Mouse (Mus musculus) liver, embryonic 16.5 days (tissue): ENCODE measurements around the gene Fars2. TPM values are rescaled to one million over a fixed set of nuclear protein-coding genes. Genes with fewer than 3 reads are reported as not detected.

ENCODE experiments used
- ATAC-seq: fragments of 200-750 bp; cut with Nextera tagmentation; 2 replicates; pipeline ENCODE4 v1.8.0; 2017; ENCODE audit warnings: low read depth, mild to moderate bottlenecking, moderate number of reproducible peaks, moderate library complexity
- H3K27ac ChIP-seq: fragments of 300-500 bp; sonication (generic); 2 replicates; pipeline ENCODE4 v1.5.1; 2014; ENCODE audit warnings: mild to moderate bottlenecking, low read length
- H3K27me3 ChIP-seq: fragments of 300-500 bp; sonication (generic); 2 replicates; pipeline ENCODE4 v1.6.1; 2014; ENCODE audit warnings: low read depth, low read length, mixed read lengths; ENCODE audit not compliant: control insufficient read depth, insufficient read depth
- H3K36me3 ChIP-seq: fragments of 300-500 bp; sonication (generic); 2 replicates; pipeline ENCODE4 v1.6.1; 2014; ENCODE audit warnings: mild to moderate bottlenecking; ENCODE audit not compliant: control insufficient read depth, insufficient read depth
- H3K4me1 ChIP-seq: fragments of 300-500 bp; sonication (generic); 2 replicates; pipeline ENCODE4 v1.6.1; 2014; ENCODE audit warnings: low read depth, low read length, mixed read lengths; ENCODE audit not compliant: control insufficient read depth
- H3K4me2 ChIP-seq: fragments of 300-500 bp; sonication (generic); 2 replicates; pipeline ENCODE4 v1.6.1; 2014; ENCODE audit warnings: low read depth, low read length, mixed read lengths
- H3K4me3 ChIP-seq: fragments of 300-500 bp; sonication (generic); 2 replicates; pipeline ENCODE4 v1.5.1; 2014; ENCODE audit warnings: low read depth, mild to moderate bottlenecking, low read length
- H3K9ac ChIP-seq: fragments of 300-500 bp; sonication (generic); 2 replicates; pipeline ENCODE4 v1.6.1; 2014; ENCODE audit warnings: low read depth, low read length
- H3K9me3 ChIP-seq: fragments of 300-500 bp; sonication (generic); replicated peaks from 2 replicates; pipeline ENCODE4 v1.6.1; 2016; ENCODE audit warnings: low read length; ENCODE audit not compliant: control insufficient read depth
- WGBS: fragments of 180-500 bp; shearing (Covaris S2); extraction: QIAGEN DNeasy Blood & Tissue Kit; methylation state at CpG from one replicate; pipeline ENCODE4 v1.1.7; 2014; ENCODE audit not compliant: insufficient replicate concordance; 5-methylcytosine and 5-hydroxymethylcytosine counted together
- polyA plus RNA-seq: library from polyadenylated mRNA; unstranded; fragments of >200 nt; fragmentation: Nextera tagmentation; extraction: Ambion mirVana; gene quantifications from 2 replicates; pipeline ENCODE4 v1.2.1, GENCODE M21; 2015

Gene Fars2
- polyA plus RNA-seq, 1 experiment from 2014 or later, result 26.0 TPM

- Histone ChIP-seq H3K9me3 (no peaks in the 10 kb centered on the region), H3K4me3 (no peak overlapping the region), H3K27ac (no peak overlapping the region), H3K4me1 (no peaks in the 10 kb centered on the region; the same call in 1 of the 2 replicates), H3K36me3 (no peaks in the 10 kb centered on the region), H3K9ac (no peak overlapping the region), H3K27me3 (no peaks in the 10 kb centered on the region), H3K4me2 (no peak overlapping the region)
- no peak for ATAC-seq
- WGBS, result 84% methylated on average over 5 of the region's 5 CpGs
Observed at GRCm38 (mm10) chr13:36131401-36131800, 14.2 kb downstream of the Fars2 start.

GRCm38 (mm10) chr13:36131992-36132649 is 14.9 kb downstream of the Fars2 start:
- no peak overlapping the region for H3K27ac ChIP-seq
- H3K36me3 ChIP-seq, result no peaks in the 10 kb centered on the region
- 57% methylated on average over 4 of the region's 5 CpGs for WGBS
- H3K4me1 ChIP-seq, result no peaks in the 10 kb centered on the region; the same call in 1 of the 2 replicates
- no peak overlapping the region for H3K4me2 ChIP-seq
- H3K4me3 ChIP-seq, result no peak overlapping the region
- no peaks in the 10 kb centered on the region for H3K27me3 ChIP-seq
- H3K9me3 ChIP-seq, result no peaks in the 10 kb centered on the region
- ATAC-seq, result no peak
- no peak overlapping the region for H3K9ac ChIP-seq

GRCm38 (mm10) chr13:36139703-36140102 is 22.5 kb downstream of the Fars2 start:
- Histone ChIP-seq H3K27me3 (no peaks in the 10 kb centered on the region), H3K4me3 (no peak overlapping the region), H3K9me3 (no peaks in the 10 kb centered on the region), H3K4me2 (no peak overlapping the region), H3K27ac (no peak overlapping the region), H3K4me1 (no peaks in the 10 kb centered on the region), H3K9ac (no peak overlapping the region), H3K36me3 (no peaks in the 10 kb centered on the region)
- no peak for ATAC-seq
- 80% methylated on average over 5 of the region's 5 CpGs for WGBS

GRCm38 (mm10) chr13:36140247-36141016 is 23.2 kb downstream of the Fars2 start:
- Histone ChIP-seq H3K36me3 (no peaks in the 10 kb centered on the region), H3K27ac (no peak overlapping the region), H3K9ac (no peak overlapping the region), H3K4me1 (no peaks in the 10 kb centered on the region), H3K4me2 (no peak overlapping the region), H3K9me3 (no peaks in the 10 kb centered on the region), H3K27me3 (no peaks in the 10 kb centered on the region), H3K4me3 (no peak overlapping the region)
- ATAC-seq, result no peak
- WGBS, result 75% methylated on average over 5 of the region's 5 CpGs

GRCm38 (mm10) chr13:36145601-36146000 is 28.4 kb downstream of the Fars2 start:
- Histone ChIP-seq H3K36me3 (no peaks in the 10 kb centered on the region), H3K4me1 (peaks cover 3% of the 10 kb centered on the region), H3K9me3 (no peaks in the 10 kb centered on the region), H3K27me3 (no peaks in the 10 kb centered on the region), H3K27ac (no peak overlapping the region), H3K9ac (no peak overlapping the region), H3K4me2 (no peak overlapping the region), H3K4me3 (no peak overlapping the region)
- ATAC-seq, result no peak
- WGBS, result 48% methylated on average over 1 of the region's 1 CpGs

- H3K9ac ChIP-seq, result no peak overlapping the region
- H3K9me3 ChIP-seq, result no peaks in the 10 kb centered on the region
- WGBS, result 42% methylated on average over 6 of the region's 6 CpGs
- H3K36me3 ChIP-seq, result no peaks in the 10 kb centered on the region
- H3K4me2 ChIP-seq, result no peak overlapping the region
- no peaks in the 10 kb centered on the region for H3K27me3 ChIP-seq
- H3K4me3 ChIP-seq, result no peak overlapping the region
- H3K27ac ChIP-seq, result peak overlapping the region; percentile 25; the same call in 1 of the 2 replicates
- H3K4me1 ChIP-seq, result peaks cover 3% of the 10 kb centered on the region
- peak; percentile 58; the same call in 1 of the 2 replicates for ATAC-seq
Observed at GRCm38 (mm10) chr13:36149175-36149939, 32.1 kb downstream of the Fars2 start.

- Histone ChIP-seq H3K27me3 (no peaks in the 10 kb centered on the region), H3K4me2 (no peak overlapping the region), H3K4me1 (peaks cover 3% of the 10 kb centered on the region), H3K36me3 (no peaks in the 10 kb centered on the region), H3K27ac (no peak overlapping the region), H3K4me3 (no peak overlapping the region), H3K9me3 (no peaks in the 10 kb centered on the region), H3K9ac (no peak overlapping the region)
- WGBS, result 48% methylated on average over 5 of the region's 5 CpGs
- ATAC-seq, result no peak
Observed at GRCm38 (mm10) chr13:36150272-36150671, 33.1 kb downstream of the Fars2 start.

GRCm38 (mm10) chr13:36152728-36153498 is 35.7 kb downstream of the Fars2 start:
- Histone ChIP-seq H3K9me3 (peaks cover 5% of the 10 kb centered on the region), H3K36me3 (no peaks in the 10 kb centered on the region), H3K4me1 (peaks cover 3% of the 10 kb centered on the region), H3K27ac (no peak overlapping the region), H3K27me3 (no peaks in the 10 kb centered on the region), H3K9ac (no peak overlapping the region), H3K4me2 (no peak overlapping the region), H3K4me3 (no peak overlapping the region)
- 68% methylated on average over 5 of the region's 5 CpGs for WGBS
- ATAC-seq, result no peak
